Mouse (Mus musculus) cerebral cortex, adult 2 months (tissue): ENCODE measurements around the gene Apbb2.

Experiments
- WGBS: fragments of 180-500 bp; shearing (Covaris S2); methylation state at CpG from one replicate; pipeline ENCODE4 v1.1.7; 2018; 5-methylcytosine and 5-hydroxymethylcytosine counted together

The Apbb2 gene

DNA sequence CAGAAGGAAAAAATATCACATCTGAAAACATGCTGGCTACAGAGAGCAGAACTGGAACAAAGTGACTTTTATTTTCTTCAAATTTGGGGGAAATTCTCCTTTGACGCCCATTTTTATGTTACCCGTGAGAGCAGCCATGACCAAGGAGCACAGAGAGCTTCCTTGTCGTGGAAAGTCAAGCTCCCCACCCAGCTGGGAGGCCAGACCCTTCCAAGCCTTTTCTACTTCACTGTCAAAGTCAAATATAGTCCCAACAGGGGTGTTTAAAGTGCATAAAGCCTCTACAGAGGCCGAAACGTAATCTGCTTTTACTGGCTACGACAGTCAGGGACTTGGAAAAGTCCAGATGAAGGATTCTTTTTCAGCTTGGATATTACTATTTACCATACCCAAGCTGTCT lies 101.1 kb downstream of the Apbb2 start:
- 80% methylated on average over 6 of the region's 6 CpGs for whole genome bisulfite sequencing

DNA sequence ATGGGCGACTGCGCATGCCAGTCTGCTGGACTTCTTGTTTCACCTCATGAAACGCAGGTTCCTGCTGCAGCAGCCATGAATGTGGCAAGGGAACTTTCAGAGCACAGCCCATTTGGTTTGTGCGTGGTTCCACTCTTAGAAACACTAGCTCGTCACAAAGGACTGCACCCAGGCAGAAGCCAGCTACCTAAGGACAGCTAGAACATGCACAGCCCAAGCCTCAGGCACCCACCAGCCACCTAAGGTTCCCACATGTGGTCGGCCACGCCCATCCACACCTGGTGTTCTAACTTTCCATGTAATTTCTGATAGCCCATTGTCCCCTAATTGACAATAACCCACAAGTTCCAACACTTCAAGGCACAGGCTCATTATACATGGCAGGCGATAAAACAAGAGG lies 102.3 kb downstream of the Apbb2 start:
- 94% methylated on average over 8 of the region's 8 CpGs for WGBS

DNA sequence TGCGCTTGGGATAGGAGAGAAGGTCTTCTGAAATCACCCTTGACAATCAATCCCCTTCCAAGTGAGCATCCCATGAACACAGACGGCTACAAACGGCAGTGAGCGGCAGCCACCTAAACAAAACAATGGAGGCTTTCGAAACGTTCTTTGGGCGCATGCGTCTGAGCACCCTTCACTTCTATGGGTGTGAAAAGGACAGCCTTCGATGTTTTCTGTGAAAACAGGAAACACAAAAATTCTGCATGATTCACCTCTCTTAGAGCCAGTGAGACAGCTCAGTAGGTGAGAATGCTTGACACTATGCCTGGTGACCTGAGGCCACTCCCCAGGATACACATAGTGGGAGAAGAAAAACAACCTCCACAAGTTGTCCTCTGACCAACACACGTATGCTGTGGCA lies 103.3 kb downstream of the Apbb2 start:
- WGBS, result 83% methylated on average over 10 of the region's 10 CpGs

DNA sequence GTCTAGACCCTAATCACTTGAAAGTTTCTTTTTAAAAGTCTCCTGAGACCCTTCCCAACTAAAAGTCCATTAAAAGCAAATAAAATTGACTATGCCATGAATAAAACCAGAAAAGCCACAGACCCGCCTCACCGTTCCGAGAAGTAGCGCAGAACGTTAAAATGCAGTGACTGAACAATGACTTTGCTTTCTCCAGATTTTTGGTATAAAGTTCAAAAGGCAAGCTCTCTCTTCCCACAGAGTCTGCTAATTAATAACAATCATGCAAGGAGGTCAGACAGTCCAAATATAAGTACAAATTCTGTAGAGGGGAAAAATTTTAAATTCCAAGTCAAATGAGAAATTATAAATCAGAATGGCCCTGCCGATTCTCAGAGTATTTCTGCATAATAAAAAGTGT lies 103.9 kb downstream of the Apbb2 start:
- WGBS, result 90% methylated on average over 6 of the region's 6 CpGs

DNA sequence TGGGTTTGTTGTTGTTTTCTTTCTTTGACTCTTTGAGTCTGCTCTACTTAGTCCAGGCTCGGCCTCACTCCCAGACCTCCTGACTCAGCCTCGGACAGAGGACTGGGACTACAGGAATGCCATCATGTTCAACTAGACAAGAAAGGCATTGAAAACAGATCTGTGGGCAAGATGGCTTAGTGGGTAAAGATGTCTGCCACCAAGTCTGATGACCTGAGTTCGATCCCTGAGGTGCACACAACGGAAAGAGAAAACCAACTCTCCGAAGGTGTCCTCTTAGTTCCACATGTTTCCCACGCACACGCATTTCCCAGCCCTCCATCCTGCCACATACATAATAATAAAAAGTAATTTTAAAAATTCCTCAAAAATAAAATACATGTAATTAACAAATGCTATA lies 106.1 kb downstream of the Apbb2 start:
- 95% methylated on average over 7 of the region's 7 CpGs for WGBS

DNA sequence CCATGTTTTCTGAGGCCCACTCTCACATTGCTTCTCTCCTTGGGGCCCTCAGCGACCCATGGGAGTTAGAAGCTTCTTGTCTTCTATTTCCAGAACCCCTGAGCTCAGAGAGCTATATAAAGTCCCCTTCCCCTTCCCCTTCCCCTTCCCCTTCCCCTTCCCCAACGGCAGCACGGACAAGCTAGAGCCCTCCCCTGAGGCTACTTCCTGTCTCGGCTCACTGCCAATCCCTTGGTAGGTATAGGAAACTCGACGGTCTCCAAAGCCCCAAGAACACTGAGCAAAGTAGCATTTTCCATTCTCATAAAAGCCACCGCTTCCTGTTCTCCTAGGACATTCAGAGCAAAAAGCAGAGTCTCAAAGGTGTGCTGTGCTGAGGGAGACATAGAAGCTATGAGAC lies 107.9 kb downstream of the Apbb2 start:
- 75% methylated on average over 7 of the region's 7 CpGs for WGBS

DNA sequence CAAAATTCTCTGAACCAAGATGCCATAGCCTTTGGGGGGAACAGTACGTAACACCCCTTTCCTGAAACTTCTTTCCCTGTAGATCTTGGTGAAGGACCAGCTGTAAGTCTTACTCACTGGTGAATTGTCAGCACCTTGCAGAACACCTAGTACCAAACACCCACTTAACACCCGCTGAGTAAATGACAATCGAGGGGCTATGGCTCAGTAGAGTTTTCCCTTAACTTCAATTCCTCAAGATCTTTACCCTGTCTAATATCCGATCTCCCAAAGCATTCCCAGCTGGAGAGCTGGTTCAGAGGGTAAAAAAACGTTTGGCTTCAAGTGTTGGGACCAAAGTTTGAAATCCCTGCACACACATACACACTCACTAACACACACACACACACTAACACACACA lies 109.4 kb downstream of the Apbb2 start:
- WGBS, result 80% methylated on average over 5 of the region's 5 CpGs

DNA sequence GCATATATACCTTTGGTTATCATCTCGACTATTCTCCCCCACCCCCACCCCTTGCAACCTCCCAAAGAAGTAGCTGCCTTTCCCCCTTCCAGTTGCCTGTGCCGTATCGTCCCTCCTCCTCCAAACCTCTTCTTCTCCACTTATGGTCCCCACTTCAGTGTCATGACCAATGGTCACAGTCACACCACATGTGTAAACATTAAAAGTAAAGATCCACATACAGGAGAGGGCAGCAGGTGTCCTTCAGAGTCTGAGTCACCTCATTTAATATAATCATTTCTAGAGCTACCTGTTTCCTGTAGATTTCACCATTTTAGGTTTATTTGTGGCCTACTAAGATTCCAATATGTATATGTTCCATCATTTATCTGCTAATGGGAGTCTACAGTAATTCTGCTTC lies 113.0 kb downstream of the Apbb2 start:
- WGBS, result 87% methylated on average over 3 of the region's 3 CpGs

DNA sequence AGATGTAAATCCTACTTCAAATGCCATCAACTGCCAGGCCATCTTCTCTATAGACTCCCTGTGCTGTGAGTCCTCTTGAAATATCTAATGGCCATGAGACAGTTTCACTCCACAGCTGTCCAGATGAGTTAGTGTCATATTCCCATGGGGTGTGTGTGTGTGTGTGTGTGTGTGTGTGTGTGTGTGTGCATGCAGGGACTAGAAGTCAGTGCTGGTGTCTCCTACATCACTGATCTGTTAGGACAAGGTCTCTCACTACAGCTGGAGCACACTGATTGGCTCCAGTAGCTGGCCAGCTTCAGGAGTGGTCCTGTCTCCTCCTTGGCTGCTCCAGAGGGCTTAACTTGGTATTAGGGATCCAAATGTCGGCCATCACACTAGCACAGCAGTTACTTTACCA lies 113.5 kb downstream of the Apbb2 start:
- WGBS, result 82% methylated on average over 1 of the region's 1 CpGs

DNA sequence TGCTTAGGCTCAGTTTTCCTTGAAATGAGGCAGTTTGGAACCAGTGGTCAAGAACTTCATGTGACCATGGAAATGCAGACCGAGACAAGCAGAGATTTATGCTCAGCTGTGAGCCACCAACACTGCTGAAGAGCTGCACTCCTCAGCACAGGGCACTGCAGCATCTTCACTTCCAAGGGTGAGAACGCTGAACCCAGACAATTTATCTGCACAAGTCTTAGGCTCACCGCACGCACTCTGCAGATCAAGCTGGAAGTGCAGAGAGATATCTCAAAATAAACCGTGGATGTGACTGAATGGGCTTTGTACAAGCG lies 114.2 kb downstream of the Apbb2 start:
- 55% methylated on average over 6 of the region's 6 CpGs for WGBS

DNA sequence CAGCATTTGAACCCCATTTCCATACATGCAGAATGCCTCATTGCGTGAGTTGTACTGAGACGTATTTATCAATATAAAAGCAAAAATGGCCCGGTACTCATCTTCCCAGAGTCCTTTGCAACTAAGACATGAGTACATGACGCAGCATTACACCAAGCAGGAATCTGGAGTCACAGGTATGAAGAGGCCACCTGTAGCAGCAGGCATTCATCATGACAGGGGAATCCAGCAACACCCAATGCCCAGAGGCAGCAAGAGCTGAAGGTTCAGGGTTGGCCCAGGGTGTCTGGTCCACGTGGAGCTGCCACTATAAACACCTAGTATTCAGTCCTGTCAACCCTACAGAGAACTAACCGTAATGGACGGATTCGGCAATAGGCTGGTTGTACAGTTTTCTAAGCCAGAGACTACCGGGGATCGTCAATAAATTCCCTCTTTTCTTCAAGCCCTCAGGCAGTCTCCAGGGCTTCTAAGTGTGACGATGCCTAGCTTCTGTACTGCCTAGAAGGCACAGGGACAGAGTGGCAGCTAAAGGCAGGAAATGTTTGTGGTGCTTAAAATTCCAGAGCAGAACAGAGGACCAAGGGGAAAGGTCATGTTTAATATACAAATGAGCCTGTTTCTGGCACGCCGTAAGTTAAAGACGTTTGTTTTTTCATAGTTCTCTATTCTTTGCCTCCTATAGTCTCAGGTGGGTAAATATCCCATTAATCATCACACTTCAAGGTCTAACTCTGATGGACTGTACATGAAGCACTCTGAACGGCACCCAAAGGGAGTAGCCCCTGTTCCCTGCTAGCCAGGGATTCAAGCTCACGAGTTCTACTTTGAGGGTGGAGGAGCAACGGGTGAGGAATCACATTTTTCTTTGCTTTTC lies 114.8 kb downstream of the Apbb2 start:
- WGBS, result 78% methylated on average over 17 of the region's 17 CpGs

DNA sequence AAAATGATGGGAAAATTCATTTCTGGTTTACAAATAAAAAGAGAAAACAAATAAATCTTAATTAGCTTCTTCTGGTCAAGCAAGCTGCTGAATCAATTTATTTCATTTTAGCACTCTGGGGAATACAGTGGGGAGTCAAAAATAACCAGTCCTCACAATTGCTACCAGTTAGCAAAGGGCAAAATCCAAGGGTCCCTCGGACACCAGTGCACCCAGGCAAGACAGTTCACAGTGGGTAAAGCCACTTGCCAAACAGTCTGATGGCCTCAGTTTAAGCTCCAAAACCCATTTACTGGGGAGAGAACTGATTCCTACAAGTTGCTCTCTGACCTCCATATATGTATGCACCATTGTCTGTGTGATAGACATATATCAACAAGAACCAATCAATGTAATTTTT lies 115.6 kb downstream of the Apbb2 start:
- WGBS, result 95% methylated on average over 1 of the region's 1 CpGs

DNA sequence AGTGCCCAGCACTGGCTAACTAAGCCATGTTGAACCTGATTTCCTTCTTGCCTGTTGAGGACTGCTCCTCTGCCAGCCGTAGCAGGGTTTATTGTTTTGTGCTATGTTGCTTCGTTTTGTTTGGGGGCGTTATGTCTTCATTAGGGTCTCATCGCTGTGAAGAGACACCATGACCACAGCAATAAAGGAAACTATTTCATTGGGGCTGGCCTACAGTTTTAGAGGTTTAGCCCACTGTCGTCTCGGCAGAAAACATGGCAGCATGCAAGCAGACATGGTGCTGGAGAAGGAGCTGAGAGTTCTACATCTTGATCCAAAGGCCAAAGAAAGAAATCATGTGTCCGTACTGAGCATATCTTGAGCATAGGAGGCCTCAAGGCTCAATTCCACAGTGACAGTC lies 119.0 kb downstream of the Apbb2 start:
- WGBS, result 96% methylated on average over 7 of the region's 7 CpGs

DNA sequence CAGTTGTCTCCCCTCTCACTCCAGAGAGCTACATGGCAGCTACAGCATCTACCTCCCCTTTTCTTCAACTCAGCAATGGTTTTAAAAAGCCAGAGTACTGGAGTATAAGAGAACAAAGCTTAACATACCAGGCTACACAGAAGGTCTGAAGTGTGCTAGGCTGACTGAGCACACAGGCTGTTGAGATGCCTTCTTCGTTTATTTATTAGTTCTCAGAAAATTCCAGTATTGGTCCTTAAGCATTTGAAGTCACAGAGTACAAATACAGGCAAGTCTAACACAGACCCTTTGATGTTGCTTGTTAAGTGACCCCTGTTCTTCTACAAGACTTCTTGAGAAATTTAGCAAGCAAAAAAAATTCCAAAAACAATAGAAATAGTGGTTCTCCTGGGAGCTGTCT lies 120.4 kb downstream of the Apbb2 start:
- 55% methylated on average over 1 of the region's 1 CpGs for WGBS

DNA sequence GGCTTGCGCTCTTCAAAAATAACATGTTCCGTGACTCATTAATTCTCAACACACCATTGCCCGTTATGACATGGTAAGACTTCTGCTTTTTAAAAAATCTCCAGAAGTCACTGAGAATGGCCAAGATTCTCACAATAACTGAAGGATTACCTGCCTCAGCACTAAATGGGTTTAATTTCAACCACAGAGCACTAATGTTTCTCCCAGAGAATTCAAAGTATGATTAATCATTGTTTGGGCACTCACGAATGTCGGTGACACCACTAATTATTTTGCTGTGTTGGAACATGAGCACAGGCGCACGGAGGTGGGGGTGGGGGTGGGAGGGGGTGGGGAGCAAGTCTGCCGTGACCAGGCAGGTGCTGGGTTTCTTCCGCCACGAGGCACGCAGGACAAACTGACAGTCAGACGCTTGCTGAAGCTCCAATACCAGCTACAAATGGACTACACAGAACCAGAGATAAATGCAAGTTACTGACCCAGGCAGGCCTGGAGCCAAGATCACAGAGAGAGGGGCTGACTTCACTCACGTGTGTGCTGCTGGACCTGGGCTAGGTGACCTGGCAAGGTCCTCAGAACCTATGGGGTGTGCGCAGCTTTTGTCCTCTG lies 121.0 kb downstream of the Apbb2 start:
- WGBS, result 61% methylated on average over 14 of the region's 14 CpGs

DNA sequence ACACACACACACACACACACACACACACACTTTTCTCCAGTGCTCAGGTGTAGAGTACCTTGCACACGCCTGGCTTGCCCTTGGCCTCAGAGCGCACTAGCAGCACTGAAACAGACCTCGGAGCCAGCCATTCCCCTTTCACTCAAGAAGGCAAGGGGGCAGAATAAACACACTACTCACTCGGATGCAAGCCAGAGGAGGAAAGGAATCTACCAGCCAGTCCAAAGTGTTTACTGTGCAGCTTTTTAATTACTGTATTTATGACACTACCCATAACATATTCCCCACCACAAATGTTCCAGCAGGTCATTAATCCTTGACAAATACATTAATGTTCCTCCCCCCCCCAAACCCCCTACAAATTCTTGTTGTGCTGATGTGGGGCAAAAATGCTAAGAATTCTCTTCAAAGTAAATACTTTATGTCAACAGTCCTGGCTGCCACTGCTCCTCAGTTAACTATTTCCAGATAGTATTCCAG lies 121.7 kb downstream of the Apbb2 start:
- 71% methylated on average over 4 of the region's 4 CpGs for WGBS

DNA sequence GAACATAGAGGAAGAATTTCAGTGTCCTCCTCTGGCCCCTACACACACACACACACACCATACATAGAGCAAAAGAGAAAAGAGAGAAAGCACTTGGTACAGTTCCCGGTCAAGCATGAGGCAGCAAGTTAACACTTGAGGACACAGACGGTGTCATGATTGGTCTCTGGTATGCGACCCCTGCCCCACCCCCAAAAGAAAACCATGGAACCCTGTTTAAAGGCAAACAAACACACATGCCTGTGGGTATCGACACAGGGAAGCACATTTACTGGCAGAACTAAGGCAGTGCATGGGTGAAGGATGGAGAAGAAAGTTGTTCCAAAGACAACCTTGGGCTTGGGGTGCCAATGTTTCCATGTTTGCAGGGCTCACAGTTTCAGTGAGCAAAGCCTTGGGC lies 123.9 kb downstream of the Apbb2 start:
- WGBS, result 76% methylated on average over 4 of the region's 4 CpGs

DNA sequence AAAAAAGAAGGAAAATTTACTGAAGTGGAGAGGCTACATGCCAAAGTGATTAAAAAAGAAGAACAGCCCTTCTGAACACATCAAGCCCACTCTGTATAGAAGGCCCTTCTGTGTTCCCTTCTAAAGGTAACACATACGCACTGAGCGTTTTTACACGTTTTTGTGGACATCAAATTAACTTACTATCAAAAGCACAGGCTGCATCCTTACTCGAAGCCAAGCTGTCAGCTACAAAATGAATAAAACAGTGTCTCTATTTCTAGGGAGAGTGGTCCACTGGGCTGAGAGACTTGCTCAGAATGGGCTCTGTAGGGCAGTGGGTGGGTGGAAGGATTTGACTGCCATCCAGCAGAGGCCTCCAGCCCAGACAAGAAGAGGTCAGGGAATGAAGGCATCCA lies 126.0 kb downstream of the Apbb2 start:
- 39% methylated on average over 4 of the region's 4 CpGs for WGBS

DNA sequence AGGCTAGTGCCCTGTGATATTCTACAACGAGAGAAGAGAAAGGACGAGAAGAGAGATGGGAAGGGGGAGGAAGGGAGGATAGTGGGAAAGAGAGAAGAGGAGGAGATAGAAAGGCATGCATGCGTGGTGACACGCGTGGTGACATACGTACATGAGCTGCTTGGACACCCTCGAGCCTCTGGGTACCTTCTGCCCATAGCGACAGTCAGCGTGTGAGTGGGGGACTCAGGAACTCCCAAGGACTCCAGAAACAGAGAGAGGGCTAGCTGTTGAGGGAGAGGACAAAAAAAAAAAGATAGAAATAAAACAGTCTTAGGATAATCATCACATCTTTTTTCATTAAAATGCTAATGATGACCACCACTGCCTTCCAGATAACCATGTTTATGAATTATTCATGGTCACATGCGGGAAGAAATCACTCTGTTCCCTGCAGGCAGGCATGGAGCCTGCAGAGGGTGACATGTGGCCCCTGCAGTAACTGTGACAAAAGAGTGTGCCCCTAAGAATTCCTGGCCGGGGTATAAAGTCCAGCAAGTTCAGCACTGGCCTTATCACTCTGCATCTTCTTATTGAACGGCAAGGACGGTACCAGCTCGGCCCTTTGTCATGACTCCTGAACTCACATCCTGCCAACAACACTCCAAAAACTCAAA lies 126.5 kb downstream of the Apbb2 start:
- 68% methylated on average over 14 of the region's 14 CpGs for WGBS

DNA sequence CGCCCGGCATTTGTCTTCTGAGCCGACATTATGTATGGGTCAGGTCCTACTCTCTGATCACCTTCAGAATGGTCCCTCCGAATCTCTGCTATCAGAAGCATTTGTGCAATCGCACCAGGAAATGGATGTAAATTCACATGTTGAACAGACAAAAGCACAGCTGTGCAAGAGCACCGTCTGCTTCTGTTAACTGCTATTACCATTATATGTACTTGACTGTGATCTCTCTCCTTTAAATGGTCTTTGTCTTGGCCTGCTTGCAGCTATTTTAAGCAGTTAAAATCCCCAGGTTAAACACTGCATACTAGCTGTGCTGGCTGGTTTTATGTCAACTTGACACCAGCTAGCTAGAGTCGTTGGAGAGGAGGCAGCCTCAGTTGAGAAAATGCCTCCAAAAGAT lies 132.6 kb downstream of the Apbb2 start:
- 79% methylated on average over 7 of the region's 7 CpGs for WGBS

DNA sequence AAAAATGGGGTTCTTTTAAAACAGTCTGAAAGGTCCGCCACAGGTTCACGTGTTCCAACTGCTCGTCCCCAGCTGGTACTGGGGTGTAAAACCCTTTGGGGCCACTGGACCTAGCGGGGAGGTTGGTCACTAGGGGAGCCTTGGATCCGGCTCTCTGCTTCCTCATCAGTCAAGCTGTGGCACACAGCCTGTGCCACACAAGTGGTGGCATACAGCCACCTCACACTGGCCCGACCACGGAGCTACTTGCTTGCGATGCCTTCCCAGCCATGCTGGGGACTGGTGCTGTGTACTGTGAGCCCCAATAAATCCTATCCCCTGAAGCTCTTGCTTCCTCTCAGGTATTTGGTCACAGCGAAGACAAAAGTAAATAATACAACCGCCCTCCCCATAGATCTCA lies 142.3 kb downstream of the Apbb2 start:
- WGBS, result 81% methylated on average over 10 of the region's 10 CpGs

DNA sequence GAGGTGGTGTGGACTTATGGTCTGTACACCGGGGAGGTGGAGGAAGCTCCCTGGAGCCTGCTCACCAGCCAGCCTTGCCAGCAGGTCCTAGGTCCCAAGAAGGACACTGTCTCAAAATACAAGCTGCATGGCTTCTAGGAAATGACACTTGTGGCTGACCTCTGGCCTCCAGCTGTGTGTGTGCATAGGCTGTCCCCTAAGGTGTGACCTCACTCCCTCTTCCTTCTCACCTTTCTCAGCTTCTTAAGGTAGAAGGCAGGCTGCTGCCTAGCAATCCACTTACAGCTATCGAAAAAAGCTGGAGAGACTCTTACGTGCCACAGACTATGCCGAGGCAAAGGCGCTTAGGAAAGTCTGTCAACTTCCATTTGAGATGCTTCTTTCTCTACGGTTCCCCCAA lies 142.8 kb downstream of the Apbb2 start:
- 90% methylated on average over 6 of the region's 6 CpGs for WGBS

DNA sequence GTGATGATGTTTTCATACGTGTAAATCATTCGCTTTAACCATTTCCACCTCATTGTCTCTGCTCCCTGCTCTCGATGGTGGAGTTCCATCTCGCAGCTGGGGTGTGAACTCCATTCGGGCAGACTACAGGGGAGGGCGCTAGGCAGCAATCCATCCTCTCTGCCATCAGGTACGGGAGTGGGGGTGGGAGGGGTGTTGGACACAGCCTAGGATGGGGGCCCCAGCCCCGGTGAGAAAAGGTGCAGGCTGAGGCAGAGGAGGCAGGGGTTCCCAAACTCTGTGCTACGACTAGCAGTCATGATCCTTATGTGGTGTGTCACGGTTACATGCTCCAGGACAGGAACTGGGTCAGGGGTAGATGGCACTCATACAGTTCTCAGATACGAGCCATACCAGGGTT lies 144.4 kb downstream of the Apbb2 start:
- WGBS, result 72% methylated on average over 11 of the region's 11 CpGs
